Mouse (Mus musculus) stomach, adult 2 months (tissue): ENCODE results near the gene Cntnap5b. TPM values are rescaled to one million over a fixed set of nuclear protein-coding genes. Genes with fewer than 3 reads are reported as not detected.

ENCODE experiments used
- polyA plus RNA-seq: library from polyadenylated mRNA; depleted of rRNA; stranded (reverse); fragments of >200 nt; gene quantifications from 2 replicates; pipeline ENCODE4 v1.2.3, GENCODE M21; 2012; rRNA removed

The Cntnap5b gene
- polyA plus RNA-seq: not detected in 2 replicates

GRCm38 (mm10) chr1:99772614-99773013 is at the start of gene Cntnap5b:
TSS of gene Cntnap5b (plus strand) at chr1:99772765.

